Mouse (Mus musculus) cerebellum, adult 9-11 months (tissue): ENCODE measurements at regions not wholly inside any gene's neighbourhood (a gene's known extent, or its start where the extent isn't known, plus 50 kb on each side); places are given as distances from the start of the nearest gene placed in this dataset.

ENCODE experiments used
- DNase-seq: peaks from one replicate; pipeline ENCODE4 v3.0.0; 2022

- no peak for DNase-seq
Observed at GRCm38 (mm10) chr10:92625781-92626180, 96.4 kb downstream of the Nedd1 start.

- DNase-seq, result no peak
Observed at GRCm38 (mm10) chr10:92615684-92616379, 106.4 kb downstream of the Nedd1 start.

- no peak for DNase-seq
Observed at GRCm38 (mm10) chr10:92614341-92614740, 107.9 kb downstream of the Nedd1 start.

GRCm38 (mm10) chr10:92611060-92611459 lies 111.2 kb downstream of the Nedd1 start:
- no peak for DNase-seq

GRCm38 (mm10) chr10:92606761-92607160 lies 115.5 kb downstream of the Nedd1 start:
- no peak for DNase-seq

GRCm38 (mm10) chr10:92605646-92606045 lies 116.6 kb downstream of the Nedd1 start:
- no peak for DNase-seq

- no peak for DNase-seq
Observed at GRCm38 (mm10) chr10:92600116-92600515, 122.1 kb downstream of the Nedd1 start.

- no peak for DNase-seq
Observed at GRCm38 (mm10) chr10:92595496-92596355, 126.5 kb downstream of the Nedd1 start.

- DNase-seq, result no peak
Observed at GRCm38 (mm10) chr10:92593947-92594460, 128.2 kb downstream of the Nedd1 start.

- no peak for DNase-seq
Observed at GRCm38 (mm10) chr10:92578872-92579271, 143.3 kb downstream of the Nedd1 start.

- no peak for DNase-seq
Observed at GRCm38 (mm10) chr10:92570496-92570895, 151.7 kb downstream of the Nedd1 start.

GRCm38 (mm10) chr10:92557463-92557862 lies 164.8 kb downstream of the Nedd1 start:
- no peak for DNase-seq

- DNase-seq, result no peak
Observed at GRCm38 (mm10) chr10:92556526-92557422, 165.4 kb downstream of the Nedd1 start.

GRCm38 (mm10) chr10:92555727-92556525 lies 166.3 kb downstream of the Nedd1 start:
- DNase-seq, result no peak

- no peak for DNase-seq
Observed at GRCm38 (mm10) chr10:92553966-92554365, 168.3 kb downstream of the Nedd1 start.

- no peak for DNase-seq
Observed at GRCm38 (mm10) chr10:92548875-92549586, 173.2 kb downstream of the Nedd1 start.

GRCm38 (mm10) chr10:92538433-92538832 lies 183.8 kb downstream of the Nedd1 start:
- DNase-seq, result no peak

- no peak for DNase-seq
Observed at GRCm38 (mm10) chr10:92516886-92517285, 205.3 kb downstream of the Nedd1 start.

- no peak for DNase-seq
Observed at GRCm38 (mm10) chr10:92511769-92512168, 210.5 kb downstream of the Nedd1 start.

- no peak for DNase-seq
Observed at GRCm38 (mm10) chr10:92510677-92511076, 211.5 kb downstream of the Nedd1 start.

GRCm38 (mm10) chr10:92504271-92504670 lies 217.9 kb downstream of the Nedd1 start:
- DNase-seq, result no peak
